Mouse (Mus musculus) embryonic fibroblast, embryonic 13.5 days (primary cell): ENCODE data around the gene Ints3.

Experiments used
- CTCF ChIP-seq: IDR thresholded peaks from 2 replicates; pipeline ENCODE4 v1.5.1; 2011; ENCODE audit warnings: mild to moderate bottlenecking, control low read depth, low read length, moderate library complexity, borderline replicate concordance; ENCODE audit not compliant: insufficient read depth
- POLR2A ChIP-seq: IDR thresholded peaks from 2 replicates; pipeline ENCODE4 v1.6.1; 2011; ENCODE audit warnings: low read depth, mild to moderate bottlenecking, control low read depth, low read length, moderate library complexity

DNA sequence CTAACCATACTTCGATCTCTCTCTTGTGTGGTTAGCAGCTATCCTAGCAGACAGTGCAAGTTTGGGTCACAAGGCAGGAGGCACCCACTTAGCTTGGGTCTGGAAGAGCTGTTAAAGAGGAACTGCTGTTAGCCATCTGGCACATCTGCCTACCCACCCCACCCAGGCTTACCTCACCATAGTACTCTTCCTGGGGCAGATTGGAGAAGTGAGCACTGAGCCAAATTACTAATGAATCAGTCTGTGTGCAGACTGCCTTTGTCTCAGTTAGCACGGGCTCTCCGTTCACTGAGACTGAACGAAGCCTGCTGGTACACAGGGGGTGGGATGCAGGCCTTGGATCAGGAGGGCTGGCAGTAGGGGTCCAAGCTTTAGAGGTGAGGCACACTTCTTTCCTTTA, 49.7 kb downstream of the Ints3 start:
- TF ChIP-seq CTCF: no peak
- no peak for TF ChIP-seq POLR2A
